Mouse (Mus musculus) kidney, adult 8-10 months (tissue): ENCODE results near the gene Rexo4.

Experiments
- DNase-seq, 2 experiments: peaks; one replicate each; pipeline ENCODE4 v3.0.0; 2022

Gene Rexo4

DNA sequence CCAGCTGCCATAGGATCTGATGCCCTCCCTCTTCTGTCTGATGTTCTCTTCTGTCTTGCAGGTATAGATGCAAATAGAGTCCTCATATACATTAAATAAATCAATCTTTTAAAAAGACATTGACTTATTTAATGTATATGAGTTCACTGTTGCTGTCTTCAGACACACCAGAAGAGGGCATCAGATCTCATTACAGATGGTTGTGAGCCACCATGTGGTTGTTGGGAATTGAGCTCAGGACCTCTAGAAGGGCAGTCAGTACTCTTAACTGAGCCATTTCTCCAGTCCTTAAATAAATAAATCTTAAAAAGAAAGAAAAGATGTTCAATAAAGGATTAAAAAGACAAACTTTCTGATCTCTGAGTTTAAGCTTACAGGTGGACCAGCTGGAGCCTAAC, 54.8 kb downstream of the Rexo4 start:
- DNase-seq: no peak

DNA sequence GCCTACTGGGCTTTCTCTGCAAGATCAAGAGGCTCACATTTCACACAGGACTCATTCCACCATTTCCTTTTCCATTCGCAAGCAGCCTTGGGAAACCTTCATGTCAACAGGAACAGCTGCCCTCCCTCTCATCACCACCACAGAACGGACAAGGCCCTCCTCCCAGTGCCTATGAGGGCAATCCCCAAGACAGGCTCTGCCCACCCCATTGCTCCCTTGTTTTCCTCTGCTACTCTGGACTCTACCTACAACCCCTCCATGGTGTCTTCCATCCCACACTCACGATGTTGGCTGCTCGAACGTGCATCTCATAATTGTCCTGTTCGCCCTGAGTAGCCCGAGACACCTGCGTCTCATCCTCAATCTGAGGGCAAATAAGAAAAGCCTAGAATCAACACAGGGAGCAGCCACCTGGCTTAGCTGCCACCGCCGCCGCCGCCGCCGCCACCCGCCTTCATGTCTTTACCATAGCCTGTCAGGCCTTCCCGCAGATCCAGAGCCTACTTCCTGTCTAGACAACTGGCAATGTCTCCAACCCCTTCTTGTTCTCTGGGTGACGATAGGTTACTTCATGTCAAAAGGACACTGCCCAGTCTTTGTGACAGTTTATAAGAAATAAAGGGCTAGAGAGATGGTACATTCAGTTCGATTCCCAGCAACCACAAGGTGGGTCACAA, 55.3 kb downstream of the Rexo4 start:
- no peak for DNase-seq

DNA sequence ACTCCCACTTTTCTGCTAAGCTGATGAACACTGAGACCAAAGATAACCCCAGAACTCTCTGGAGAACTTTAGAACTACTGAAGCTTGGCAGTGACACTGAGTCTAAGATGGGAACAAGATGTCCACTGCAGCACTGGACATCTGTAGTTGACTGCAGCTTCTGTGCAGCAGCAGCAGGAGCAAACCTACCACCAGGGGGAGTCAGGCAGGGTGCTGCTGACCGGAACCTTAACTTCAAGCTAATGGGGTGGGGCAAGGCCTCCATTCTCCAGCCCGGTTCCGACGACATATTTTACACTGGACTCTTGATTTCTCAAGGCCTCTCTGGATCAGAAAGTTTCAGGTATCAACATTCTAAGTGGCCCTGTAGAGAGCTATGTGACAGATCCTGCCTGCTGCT, 57.1 kb downstream of the Rexo4 start:
- DNase-seq: peak in 1 of 2 experiments; percentile 61

- no peak for DNase-seq
Measured at GRCm38 (mm10) chr2:26906431-26906830, 57.8 kb downstream of the Rexo4 start.

DNA sequence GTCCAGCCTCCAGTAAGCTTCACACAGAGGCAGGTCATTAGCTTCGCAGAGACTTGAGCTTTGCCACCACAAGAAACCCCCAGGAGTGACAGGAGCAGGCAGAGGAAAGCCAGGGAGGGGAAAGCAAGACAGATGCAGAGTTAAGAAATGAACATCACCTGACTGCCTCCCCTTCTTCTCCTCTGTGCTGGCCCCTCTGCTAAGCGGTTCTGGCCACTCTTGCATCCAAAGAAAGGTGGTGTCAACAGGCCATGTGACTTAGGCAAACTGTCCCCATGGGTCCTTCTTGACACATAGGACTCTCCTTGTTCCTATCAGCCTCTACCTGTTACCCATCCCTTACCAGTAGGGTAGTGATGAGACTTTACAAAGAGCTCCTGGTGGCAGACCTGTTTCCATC, 58.2 kb downstream of the Rexo4 start:
- no peak for DNase-seq
